Mouse (Mus musculus) olfactory bulb, adult 2 months (tissue): ENCODE measurements around the gene Tmem114.

Experiments
- CTCF ChIP-seq: fragments of 200-500 bp; IDR thresholded peaks from 2 replicates; pipeline ENCODE4 v1.5.1; 2012; ENCODE audit warnings: low read depth, mild to moderate bottlenecking, low read length, moderate library complexity; ENCODE audit not compliant: insufficient read depth
- POLR2A ChIP-seq: fragments of 200-500 bp; IDR thresholded peaks from 2 replicates; pipeline ENCODE4 v1.6.1; 2012; ENCODE audit warnings: mild to moderate bottlenecking, low read depth, low read length, moderate library complexity; ENCODE audit not compliant: insufficient read depth

- TF ChIP-seq POLR2A (no peak), CTCF (no peak)
Observed at GRCm38 (mm10) chr16:8383396-8383795, 41.5 kb downstream of the Tmem114 start.
